Mouse (Mus musculus) C2C12 (cell line): Measurements from ENCODE around the gene Adam21. TPM values are rescaled to one million over a fixed set of nuclear protein-coding genes. Genes with fewer than 3 reads are reported as not detected.
"Not testable (repeated sequence)": the region's sequence is repeated elsewhere in the genome, so short reads cannot be mapped to it uniquely, and the experiment has no call there.

Experiments
- H3K27me3 ChIP-seq: one replicate; pipeline ENCODE4 v1.6.1; 2011; ENCODE audit not compliant: control insufficient read depth, insufficient read depth, insufficient read length
- H3K36me3 ChIP-seq: one replicate; pipeline ENCODE4 v1.6.1; 2011; ENCODE audit not compliant: control insufficient read depth, insufficient read depth
- H3K4me3 ChIP-seq: one replicate; pipeline ENCODE4 v1.5.1; 2011; ENCODE audit warnings: mild to moderate bottlenecking, control low read depth; ENCODE audit not compliant: poor library complexity, insufficient read depth, severe bottlenecking
- H3K79me2 ChIP-seq: one replicate; pipeline ENCODE4 v1.6.1; 2011; ENCODE audit not compliant: control insufficient read depth, insufficient read depth
- H3K79me3 ChIP-seq: one replicate; pipeline ENCODE4 v1.6.1; 2011; ENCODE audit warnings: low read depth, control low read depth
- H3ac ChIP-seq: one replicate; pipeline ENCODE3; 2011; ENCODE audit warnings: low read depth; ENCODE audit not compliant: control insufficient read depth, insufficient read length
- CEBPB ChIP-seq: IDR thresholded peaks from one replicate; pipeline ENCODE4 v1.6.1; 2011; ENCODE audit warnings: low read depth, mild to moderate bottlenecking, control low read depth, moderate library complexity
- CTCF ChIP-seq: IDR thresholded peaks from one replicate; pipeline ENCODE4 v1.5.1; 2011; ENCODE audit not compliant: control insufficient read depth, insufficient read depth, insufficient read length
- FOSL1 ChIP-seq: IDR thresholded peaks from one replicate; pipeline ENCODE4 v1.8.0; 2011; ENCODE audit warnings: mild to moderate bottlenecking, low read length; ENCODE audit not compliant: poor library complexity, insufficient read depth, severe bottlenecking
- MAX ChIP-seq: IDR thresholded peaks from one replicate; pipeline ENCODE4 v1.6.1; 2011; ENCODE audit warnings: mild to moderate bottlenecking, control low read depth
- MYOD1 ChIP-seq: IDR thresholded peaks from one replicate; pipeline ENCODE4 v1.6.1; 2011; ENCODE audit warnings: low read depth; ENCODE audit not compliant: control insufficient read depth, insufficient read length
- MYOG ChIP-seq: IDR thresholded peaks from one replicate; pipeline ENCODE4 v1.6.1; 2011; ENCODE audit not compliant: control insufficient read depth, insufficient read length; ENCODE audit errors: extremely low read depth
- USF1 ChIP-seq: IDR thresholded peaks from one replicate; pipeline ENCODE4 v1.6.1; 2011; ENCODE audit warnings: low read depth, mild to moderate bottlenecking, control low read depth, moderate library complexity
- polyA plus RNA-seq: library from polyadenylated mRNA; unstranded; fragments of >200 nt; fragmentation: generic; extraction: Trizol; gene quantifications from one replicate; pipeline ENCODE4 v1.2.1, GENCODE M21; 2012; ENCODE audit warnings: missing spikeins

Adam21 gene
- polyA plus RNA-seq, 1 experiment, result 0.04 TPM

DNA sequence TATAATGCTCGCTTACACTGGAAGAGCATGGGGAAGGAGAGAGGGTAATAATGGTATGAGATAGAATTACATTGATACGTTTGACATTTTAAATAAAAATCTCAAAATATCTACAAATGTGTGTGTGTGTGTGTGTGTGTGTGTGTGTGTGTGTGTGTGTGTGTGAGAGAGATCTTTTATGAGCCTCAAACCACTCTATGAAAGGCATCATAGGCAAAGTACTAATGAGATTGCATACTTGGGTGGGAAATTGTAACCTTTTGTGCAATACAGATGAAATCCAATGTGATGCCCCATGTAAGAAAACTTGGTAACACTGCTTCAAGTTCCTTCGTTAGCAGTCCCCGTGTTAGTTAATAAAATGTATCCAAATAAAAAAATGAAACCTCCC is 35.2 kb downstream of the Adam21 start:
- no peak overlapping the region for H3ac ChIP-seq
- peaks cover 39% of the 10 kb centered on the region for H3K79me3 ChIP-seq
- H3K36me3 ChIP-seq, result no peaks in the 10 kb centered on the region
- H3K27me3 ChIP-seq, result no peaks in the 10 kb centered on the region
- peak overlapping the region; percentile 95 for H3K4me3 ChIP-seq
- peaks cover 47% of the 10 kb centered on the region for H3K79me2 ChIP-seq
- TF ChIP-seq CTCF, result no peak
- TF ChIP-seq MYOD1, result no peak
- no peak for TF ChIP-seq USF1
- no peak for TF ChIP-seq MAX
- no peak for TF ChIP-seq FOSL1
- TF ChIP-seq CEBPB, result no peak
- TF ChIP-seq MYOG, result no peak

GRCm38 (mm10) chr12:81532316-81533028 is 35.8 kb downstream of the Adam21 start, which contains the start of the genes Gm20498 and Synj2bp:
Gene Gm20498, minus strand, starts transcription at chr12:81532905.
Gene Synj2bp, minus strand, starts transcription at chr12:81532911.
- Histone ChIP-seq H3K27me3 (no peaks in the 10 kb centered on the region), H3K4me3 (peak within 1 kb of the TSS; percentile 95), H3K79me3 (peaks cover 44% of the 10 kb centered on the region), H3K36me3 (no peaks in the 10 kb centered on the region), H3K79me2 (peaks cover 53% of the 10 kb centered on the region), H3ac (peak within 1 kb of the TSS; percentile 61)
- TF ChIP-seq MAX (peak; percentile 39), MYOG (no peak)

- Histone ChIP-seq H3K79me2 (peaks cover 72% of the 10 kb centered on the region), H3K79me3 (peaks cover 57% of the 10 kb centered on the region)
- H3K4me3 ChIP-seq, H3K27me3 ChIP-seq, H3ac ChIP-seq, H3K36me3 ChIP-seq: not testable (repeated sequence)
Measured at GRCm38 (mm10) chr12:81530587-81530986, 37.7 kb downstream of the Adam21 start.

Other genes starting within 250 kb of the Adam21 start
- 0.01 TPM for gene Slc8a3, start 235.3 kb downstream of the Adam21 start, polyA plus RNA-seq
- 0.08 TPM for gene Gm4787, start 189.0 kb downstream of the Adam21 start, polyA plus RNA-seq
- 0.22 TPM for gene Adam4, start 146.5 kb downstream of the Adam21 start, polyA plus RNA-seq
- 88.4 TPM for gene Cox16, start 83.3 kb downstream of the Adam21 start, polyA plus RNA-seq
- 30.2 TPM for gene Gm20498, start 35.6 kb downstream of the Adam21 start, polyA plus RNA-seq
- gene Synj2bp, start 35.6 kb downstream of the Adam21 start, polyA plus RNA-seq, result 9.2 TPM
- 34.4 TPM for gene Med6, start 26.5 kb upstream of the Adam21 start, polyA plus RNA-seq
- 11.2 TPM for gene Ttc9, start 62.8 kb upstream of the Adam21 start, polyA plus RNA-seq
- gene Map3k9, start 212.7 kb upstream of the Adam21 start, polyA plus RNA-seq, result 0.29 TPM